Mouse (Mus musculus) myocyte (in vitro differentiated cells): Measurements from ENCODE around the gene Cplx3.

Experiments
- CEBPB ChIP-seq: IDR thresholded peaks from 2 replicates; pipeline ENCODE4 v1.6.1; 2011; ENCODE audit warnings: mild to moderate bottlenecking, moderate library complexity; ENCODE audit not compliant: poor library complexity, insufficient read depth, severe bottlenecking
- E2F4 ChIP-seq: IDR thresholded peaks from one replicate; pipeline ENCODE4 v1.6.1; 2011; ENCODE audit warnings: mild to moderate bottlenecking, control low read depth, moderate library complexity; ENCODE audit not compliant: insufficient read depth
- MAX ChIP-seq: IDR thresholded peaks from one replicate; pipeline ENCODE4 v1.6.1; 2011; ENCODE audit warnings: low read depth, mild to moderate bottlenecking, control low read depth
- MYOG ChIP-seq, 3 experiments: IDR thresholded peaks; one replicate each; pipeline ENCODE4 v1.6.1; 2011; ENCODE audit warnings: control low read depth in 2 of 3, low read depth in 2 of 3, mild to moderate bottlenecking in 2 of 3; ENCODE audit not compliant: insufficient read length in 2 of 3, control insufficient read depth in 1 of 3, insufficient read depth in 1 of 3
- POLR2A ChIP-seq: IDR thresholded peaks from one replicate; pipeline ENCODE4 v1.6.1; 2011; ENCODE audit warnings: low read depth, mild to moderate bottlenecking, control low read depth, moderate library complexity; ENCODE audit not compliant: insufficient read length
- POLR2AphosphoS2 ChIP-seq: IDR thresholded peaks from one replicate; pipeline ENCODE4 v1.6.1; 2011; ENCODE audit warnings: low read depth, control low read depth; ENCODE audit not compliant: insufficient read length
- TCF12 ChIP-seq: IDR thresholded peaks from one replicate; pipeline ENCODE4 v1.6.1; 2011; ENCODE audit warnings: mild to moderate bottlenecking, control low read depth; ENCODE audit not compliant: poor library complexity, insufficient read depth, severe bottlenecking
- USF1 ChIP-seq: IDR thresholded peaks from one replicate; pipeline ENCODE4 v1.6.1; 2011; ENCODE audit warnings: low read depth, mild to moderate bottlenecking, control low read depth, moderate library complexity

GRCm38 (mm10) chr9:57564609-57565008 lies 41.5 kb downstream of the Cplx3 start:
- TF ChIP-seq POLR2A (no peak), POLR2AphosphoS2 (no peak), MYOG (IDR thresholded peaks at IDR 0.05; ENCODE audit: control insufficient read depth in 1 of 3, insufficient read depth in 1 of 3, insufficient read length in 2 of 3, low read depth in 2 of 3) (no peak), USF1 (no peak), E2F4 (no peak), MAX (no peak), TCF12 (no peak), CEBPB (no peak)
